Mouse (Mus musculus) bone marrow macrophage, adult 2 months (primary cell): Measurements from ENCODE around the gene Mmp8.

Source experiments
- CTCF ChIP-seq: IDR thresholded peaks from 2 replicates; pipeline ENCODE4 v1.5.1; 2012; ENCODE audit warnings: low read depth, mild to moderate bottlenecking, low read length, moderate library complexity
- POLR2A ChIP-seq: IDR thresholded peaks from 2 replicates; pipeline ENCODE4 v1.6.1; 2012; ENCODE audit warnings: mild to moderate bottlenecking, low read depth, low read length, borderline replicate concordance

GRCm38 (mm10) chr9:7572663-7573308 lies 14.5 kb downstream of the Mmp8 start:
- TF ChIP-seq CTCF = no peak
- no peak for TF ChIP-seq POLR2A
